Mouse (Mus musculus): Measurements from ENCODE around the gene Pax9. TPM values are rescaled to one million over a fixed set of nuclear protein-coding genes. Genes with fewer than 3 reads are reported as not detected.

Gene Pax9
- polyA plus RNA-seq (2015; fragmentation: Nextera tagmentation; extraction: Ambion mirVana): 0.11 and 0.13 TPM in 2 replicates

DNA sequence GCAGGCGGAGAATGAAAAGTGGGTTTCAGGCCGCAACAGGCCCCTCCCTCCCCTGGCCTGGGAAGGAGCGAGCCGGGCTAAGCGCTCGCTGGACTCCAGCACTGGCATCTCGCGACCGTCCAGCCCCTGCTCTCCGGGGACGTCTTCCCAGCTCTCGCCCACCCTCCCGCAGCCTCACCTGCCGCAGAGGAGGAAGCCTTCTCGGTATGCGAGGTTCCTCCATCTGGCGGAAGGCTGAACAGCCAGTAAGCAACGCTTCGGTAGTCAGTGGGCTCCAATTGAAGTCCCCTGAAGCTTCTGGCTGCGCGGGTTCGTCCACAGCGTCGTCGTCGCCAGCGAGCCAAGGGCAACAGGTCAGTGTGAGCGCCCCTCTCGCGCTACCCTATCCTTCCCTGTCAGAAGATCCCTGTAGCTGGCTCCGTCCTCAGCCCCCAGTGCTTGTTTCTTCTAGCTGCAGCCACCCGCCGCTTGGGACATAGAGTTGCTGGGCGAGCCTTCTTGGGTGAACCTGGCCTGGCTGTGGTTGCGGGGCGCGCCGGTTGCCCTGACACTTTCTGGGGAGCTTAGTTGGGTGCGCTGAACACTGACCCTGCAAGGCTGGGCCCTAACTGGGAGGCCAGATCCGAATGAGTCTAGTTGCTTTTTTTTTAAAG is at the start of gene Pax9:
Gene Pax9, plus strand, starts transcription at position 341 of the 653 bp plus-strand sequence.
- Histone ChIP-seq H3K4me1 (ENCODE audit: insufficient read depth) (peaks cover 20% of the 10 kb centered on the region), H3K36me3 (replicated peaks; ENCODE audit: insufficient read depth, low read length) (no peaks in the 10 kb centered on the region), H3K27me3 (ENCODE audit: insufficient read depth, low read length) (peaks cover 100% of the 10 kb centered on the region), H3K9ac (replicated peaks) (no peak within 1 kb of the TSS), H3K4me3 (ENCODE audit: low read depth, low read length) (peak within 1 kb of the TSS; percentile 17; the same call in 1 of the 2 replicates), H3K4me2 (ENCODE audit: low read depth, low read length) (peak within 1 kb of the TSS; percentile 22; the same call in 1 of the 2 replicates), H3K27ac (ENCODE audit: low read depth) (no peak within 1 kb of the TSS), H3K9me3 (ENCODE audit: low read length) (no peaks in the 10 kb centered on the region)
- DNase-seq (no peak), ATAC-seq (no peak)
- no peak for TF ChIP-seq EP300 (IDR thresholded peaks at IDR 0.05; ENCODE audit: low read depth)
- TF ChIP-seq CTCF (IDR thresholded peaks at IDR 0.05; ENCODE audit: low read depth): no peak
- WGBS (ENCODE audit: insufficient replicate concordance): 3% methylated on average over 39 of the region's 40 CpGs

DNA sequence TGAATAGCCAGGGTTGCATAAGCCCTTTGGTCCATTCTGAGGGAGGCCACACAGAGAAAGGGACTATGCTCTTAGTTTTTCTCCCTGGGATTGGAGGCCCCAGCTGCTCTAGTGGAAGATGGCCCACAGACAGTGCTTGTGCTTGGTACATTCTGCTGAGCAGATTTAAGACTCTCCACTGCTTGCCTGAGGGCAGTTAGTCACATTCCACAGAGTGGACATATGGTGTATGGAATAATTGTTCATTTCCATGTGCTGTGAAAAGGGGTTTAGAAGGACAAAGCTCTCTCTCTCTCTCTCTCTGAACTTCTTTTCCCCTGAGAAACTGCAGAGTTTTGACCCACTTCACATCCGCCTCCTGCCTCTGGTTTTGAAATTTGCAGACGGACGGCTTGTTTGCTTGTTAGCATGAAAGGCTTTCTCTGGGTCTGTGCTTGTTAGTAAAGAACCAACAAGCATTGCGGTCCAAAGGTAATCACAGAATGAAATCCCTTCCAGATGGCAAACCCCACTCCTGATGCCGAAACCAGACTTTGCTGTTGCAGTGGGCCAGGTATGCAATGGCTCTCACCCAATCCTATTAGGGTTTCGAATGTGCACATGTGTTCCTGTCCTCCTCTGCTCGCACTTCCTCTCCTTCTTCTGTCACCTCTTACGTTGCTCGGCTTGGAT is 22.0 kb upstream of the Pax9 start:
- Histone ChIP-seq H3K9me3 (ENCODE audit: low read length) (no peaks in the 10 kb centered on the region), H3K27me3 (ENCODE audit: insufficient read depth, low read length) (no peaks in the 10 kb centered on the region), H3K4me1 (ENCODE audit: insufficient read depth) (no peaks in the 10 kb centered on the region), H3K4me3 (ENCODE audit: low read depth, low read length) (no peak overlapping the region), H3K4me2 (ENCODE audit: low read depth, low read length) (no peak overlapping the region), H3K27ac (ENCODE audit: low read depth) (no peak overlapping the region), H3K9ac (replicated peaks) (no peak overlapping the region), H3K36me3 (replicated peaks; ENCODE audit: insufficient read depth, low read length) (no peaks in the 10 kb centered on the region)
- DNase-seq (no peak), ATAC-seq (no peak)
- TF ChIP-seq EP300 (IDR thresholded peaks at IDR 0.05; ENCODE audit: low read depth) (no peak), CTCF (IDR thresholded peaks at IDR 0.05; ENCODE audit: low read depth) (no peak)
- WGBS (ENCODE audit: insufficient replicate concordance): 76% methylated on average over 9 of the region's 9 CpGs

DNA sequence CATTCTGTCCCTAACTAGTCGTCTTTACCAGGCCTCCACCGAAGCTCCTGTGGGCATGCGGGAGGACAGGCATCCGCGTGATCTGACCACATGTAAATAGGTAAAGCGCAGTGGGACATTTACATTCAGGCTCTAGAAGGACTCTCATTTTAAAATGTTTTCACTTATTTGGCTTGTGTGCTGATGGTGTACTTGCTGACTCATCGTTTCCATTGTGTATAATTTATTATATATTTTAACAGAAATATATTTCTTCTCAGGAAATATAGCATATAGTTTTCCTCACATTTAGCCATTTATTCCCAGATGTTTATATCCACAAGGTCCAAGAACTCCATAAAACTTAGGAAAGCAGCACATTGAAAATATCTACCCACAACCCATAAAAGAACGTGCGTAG is 20.8 kb upstream of the Pax9 start:
- Histone ChIP-seq H3K9me3 (ENCODE audit: low read length) (no peaks in the 10 kb centered on the region), H3K4me2 (ENCODE audit: low read depth, low read length) (no peak overlapping the region), H3K4me3 (ENCODE audit: low read depth, low read length) (no peak overlapping the region), H3K9ac (replicated peaks) (no peak overlapping the region), H3K27ac (ENCODE audit: low read depth) (no peak overlapping the region), H3K36me3 (replicated peaks; ENCODE audit: insufficient read depth, low read length) (no peaks in the 10 kb centered on the region), H3K4me1 (ENCODE audit: insufficient read depth) (no peaks in the 10 kb centered on the region), H3K27me3 (ENCODE audit: insufficient read depth, low read length) (0 out of 2 replicates have a peak, but pooled peaks cover under 1% of the 10 kb centered on the region)
- no peak for DNase-seq
- ATAC-seq: no peak
- TF ChIP-seq EP300 (IDR thresholded peaks at IDR 0.05; ENCODE audit: low read depth): no peak
- no peak for TF ChIP-seq CTCF (IDR thresholded peaks at IDR 0.05; ENCODE audit: low read depth)
- 89% methylated on average over 9 of the region's 9 CpGs for WGBS (ENCODE audit: insufficient replicate concordance)

DNA sequence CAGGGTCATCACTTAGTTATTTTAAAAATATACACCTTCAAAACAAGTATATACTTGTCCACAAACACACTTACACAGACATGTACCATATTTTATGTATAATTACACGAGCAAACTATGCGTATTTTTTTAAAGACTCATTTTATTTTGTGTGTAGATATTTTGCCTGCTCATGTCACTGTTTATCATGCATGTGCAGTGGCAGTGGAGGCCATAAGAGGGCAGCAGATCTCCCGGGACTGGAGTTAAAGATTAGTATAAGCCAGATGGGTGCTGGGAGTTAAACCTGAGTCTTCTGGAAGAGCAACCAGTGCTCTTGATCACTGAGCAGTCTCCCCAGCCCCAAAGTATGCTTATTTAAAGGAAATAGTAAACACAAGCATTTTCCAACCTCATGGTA is 16.8 kb upstream of the Pax9 start:
- Histone ChIP-seq H3K4me2 (ENCODE audit: low read depth, low read length) (no peak overlapping the region), H3K4me3 (ENCODE audit: low read depth, low read length) (no peak overlapping the region), H3K4me1 (ENCODE audit: insufficient read depth) (no peaks in the 10 kb centered on the region), H3K27me3 (ENCODE audit: insufficient read depth, low read length) (peaks cover 12% of the 10 kb centered on the region; the same call in 1 of the 2 replicates), H3K36me3 (replicated peaks; ENCODE audit: insufficient read depth, low read length) (no peaks in the 10 kb centered on the region), H3K9me3 (ENCODE audit: low read length) (no peaks in the 10 kb centered on the region), H3K9ac (replicated peaks) (no peak overlapping the region), H3K27ac (ENCODE audit: low read depth) (no peak overlapping the region)
- TF ChIP-seq CTCF (IDR thresholded peaks at IDR 0.05; ENCODE audit: low read depth): peak; percentile 60
- no peak for TF ChIP-seq EP300 (IDR thresholded peaks at IDR 0.05; ENCODE audit: low read depth)
- DNase-seq (no peak), ATAC-seq (no peak)
- WGBS (ENCODE audit: insufficient replicate concordance): 29% methylated on average over 3 of the region's 3 CpGs

DNA sequence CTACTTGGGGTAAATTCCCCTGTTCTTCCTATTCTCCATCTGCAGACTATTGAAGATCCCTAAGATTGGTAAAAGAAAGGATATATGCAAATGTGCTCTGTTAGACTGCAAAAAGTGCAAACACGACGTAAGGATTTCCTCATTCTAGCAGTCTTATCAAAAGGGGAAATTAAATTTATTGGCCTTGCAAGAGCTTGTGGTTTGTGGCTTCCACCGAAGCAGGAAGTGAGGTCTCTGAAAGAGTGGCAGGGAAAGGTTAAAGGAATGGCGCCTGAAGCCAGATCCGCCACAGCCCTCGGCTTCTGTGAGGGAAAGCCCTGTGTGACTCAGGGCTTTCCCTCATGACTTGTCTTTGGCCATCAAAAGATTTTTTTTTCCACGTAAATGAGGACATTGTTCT is 13.9 kb upstream of the Pax9 start:
- DNase-seq (no peak), ATAC-seq (no peak)
- TF ChIP-seq EP300 (IDR thresholded peaks at IDR 0.05; ENCODE audit: low read depth): no peak
- TF ChIP-seq CTCF (IDR thresholded peaks at IDR 0.05; ENCODE audit: low read depth): no peak
- H3K9me3 ChIP-seq (ENCODE audit: low read length): no peaks in the 10 kb centered on the region
- no peak overlapping the region for H3K27ac ChIP-seq (ENCODE audit: low read depth)
- H3K4me1 ChIP-seq (ENCODE audit: insufficient read depth): no peaks in the 10 kb centered on the region
- peaks cover 39% of the 10 kb centered on the region for H3K27me3 ChIP-seq (ENCODE audit: insufficient read depth, low read length)
- 22% methylated on average over 7 of the region's 7 CpGs for WGBS (ENCODE audit: insufficient replicate concordance)
- no peaks in the 10 kb centered on the region for H3K36me3 ChIP-seq (replicated peaks; ENCODE audit: insufficient read depth, low read length)
- H3K9ac ChIP-seq (replicated peaks): no peak overlapping the region
- H3K4me2 ChIP-seq (ENCODE audit: low read depth, low read length): no peak overlapping the region
- H3K4me3 ChIP-seq (ENCODE audit: low read depth, low read length): no peak overlapping the region

DNA sequence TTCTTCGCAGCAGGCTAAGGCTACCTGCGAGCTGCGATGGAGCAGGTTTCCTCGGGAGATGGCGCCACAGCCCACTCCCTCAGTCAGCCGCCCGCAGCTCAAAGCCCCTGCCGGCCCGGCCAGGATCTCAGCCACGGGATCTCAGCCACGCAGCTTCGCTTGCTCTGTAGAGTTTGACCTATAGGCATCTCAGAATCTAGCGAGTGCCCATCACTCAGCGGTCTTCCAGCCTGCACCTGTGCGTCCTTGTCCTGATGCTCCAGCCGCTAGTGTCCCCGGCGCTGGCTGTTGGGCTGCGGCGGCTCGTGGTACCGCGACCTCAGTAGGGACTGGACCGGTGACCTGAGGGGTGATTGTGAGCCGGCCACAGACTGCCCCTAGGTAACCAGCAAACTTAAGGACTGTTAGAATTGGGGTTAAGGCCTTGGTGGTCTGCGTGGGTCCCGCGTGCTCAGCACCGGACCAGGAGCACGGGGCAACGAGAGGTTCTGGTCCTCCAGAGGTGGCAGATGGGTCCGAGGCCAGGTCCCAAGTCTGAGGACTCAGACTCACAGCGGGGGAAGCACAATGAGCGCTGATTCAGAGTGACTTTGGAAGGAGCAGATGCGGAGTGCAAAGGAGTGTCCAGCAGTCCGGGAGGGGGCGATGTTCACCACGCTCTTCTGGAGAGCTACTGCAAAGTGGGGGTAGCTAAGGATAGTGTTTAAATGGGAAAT is 10.3 kb upstream of the Pax9 start:
- peak; percentile 37 for DNase-seq
- Histone ChIP-seq H3K36me3 (replicated peaks; ENCODE audit: insufficient read depth, low read length) (no peaks in the 10 kb centered on the region), H3K4me1 (ENCODE audit: insufficient read depth) (no peaks in the 10 kb centered on the region), H3K9ac (replicated peaks) (no peak overlapping the region), H3K4me3 (ENCODE audit: low read depth, low read length) (peak overlapping the region; percentile 15), H3K4me2 (ENCODE audit: low read depth, low read length) (peak overlapping the region; percentile 51), H3K27me3 (ENCODE audit: insufficient read depth, low read length) (peaks cover 65% of the 10 kb centered on the region), H3K9me3 (ENCODE audit: low read length) (no peaks in the 10 kb centered on the region), H3K27ac (ENCODE audit: low read depth) (no peak overlapping the region)
- WGBS (ENCODE audit: insufficient replicate concordance): 3% methylated on average over 38 of the region's 38 CpGs
- peak; percentile 64 for ATAC-seq
- TF ChIP-seq CTCF (IDR thresholded peaks at IDR 0.05; ENCODE audit: low read depth) (peak; percentile 54), EP300 (IDR thresholded peaks at IDR 0.05; ENCODE audit: low read depth) (no peak)

Data from liver, postnatal 0 days (tissue).